Mouse (Mus musculus): Measurements from ENCODE around the gene Sorl1.

GRCm38 (mm10) chr9:42169025-42169424 lies 44.9 kb upstream of the Sorl1 start:
- no peak for TF ChIP-seq POLR2A (IDR thresholded peaks at IDR 0.05; ENCODE audit: borderline replicate concordance, low read depth, low read length)
- no peak for TF ChIP-seq CTCF (IDR thresholded peaks at IDR 0.05; ENCODE audit: low read depth, low read length)

Data from bone marrow macrophage, adult 2 months (primary cell).